In the genomic region with DNA sequence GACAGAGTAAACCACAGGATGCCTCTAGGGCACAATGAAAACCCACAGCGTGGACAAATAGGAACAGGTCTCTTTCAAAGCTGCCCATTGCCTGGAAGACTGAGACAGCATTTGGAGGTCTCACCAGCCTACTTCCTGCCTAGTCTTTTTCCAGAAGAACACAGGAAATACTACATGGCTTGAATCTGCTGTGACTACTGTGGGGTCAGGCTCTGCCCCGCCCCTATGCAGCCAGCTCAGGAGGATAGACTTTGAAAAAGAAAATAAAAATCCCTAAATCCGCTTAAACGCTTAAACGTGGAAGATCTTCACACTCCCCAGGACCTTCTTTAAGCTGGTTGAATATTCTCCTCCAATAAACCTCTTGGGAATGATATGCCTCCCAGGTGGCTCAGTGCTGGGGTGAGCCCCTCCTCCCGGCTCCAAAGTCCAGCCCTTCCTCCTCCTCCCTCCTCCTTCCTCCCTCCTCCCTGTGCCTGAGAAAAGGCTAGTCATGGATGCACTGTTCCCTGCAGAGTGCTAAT, we compare ENCODE assay signal across 8 mouse cellular contexts. TPM values are rescaled to one million over a fixed set of nuclear protein-coding genes. Genes with fewer than 3 reads are reported as not detected.
DNase-seq lines count a peak whose midpoint lies in the region.

No protein-coding gene starts in this region.

- DNase-seq in adrenal gland, postnatal 10 days: peak; percentile 33
- DNase-seq in adrenal gland, adult 8-10 months: no peak
- peak; percentile 28 to 39 for DNase-seq in lung, adult 18-20 months
- DNase-seq in lung, postnatal 25 days (ENCODE audit: low spot score): no peak
- DNase-seq in kidney, postnatal 14 days: peak; percentile 84
- peak; percentile 76 for DNase-seq in retina, postnatal 7 days (ENCODE audit: low read depth, low spot score)
- no peak for DNase-seq in urinary bladder, postnatal 36 days (ENCODE audit: low spot score in 2 of 2)
- no peak for DNase-seq in thymus, postnatal 10 days (ENCODE audit: low spot score in 2 of 2)

RNA-seq across cellular contexts. Expression of a gene that starts 15.0 kb away (rescaled TPM):
- 10 to 100 TPM; 50.9 to 69.5 TPM for total RNA-seq in adrenal gland, postnatal 10 days (2021)
- total RNA-seq in adrenal gland, adult 8-10 months (2022): 100 to 1,000 TPM; 154 to 281 (median 182) TPM

Comparison
In these comparisons a context has a peak if more than half of its experiments do, and no peak if none do; other contexts are left out.
1. DNase-seq: peak in adrenal gland, postnatal 10 days (single experiment), lung, adult 18-20 months (2 of 2), kidney, postnatal 14 days (single experiment) and retina, postnatal 7 days (single experiment); none in adrenal gland, adult 8-10 months (single experiment), lung, postnatal 25 days (single experiment), urinary bladder, postnatal 36 days (0 of 2) and thymus, postnatal 10 days (0 of 2).